Mouse (Mus musculus): ENCODE results near the gene Igsf3. TPM values are rescaled to one million over a fixed set of nuclear protein-coding genes. Genes with fewer than 3 reads are reported as not detected.

Igsf3 gene
- polyA plus RNA-seq, 2 experiments = 1.3 to 3.2 TPM

DNA sequence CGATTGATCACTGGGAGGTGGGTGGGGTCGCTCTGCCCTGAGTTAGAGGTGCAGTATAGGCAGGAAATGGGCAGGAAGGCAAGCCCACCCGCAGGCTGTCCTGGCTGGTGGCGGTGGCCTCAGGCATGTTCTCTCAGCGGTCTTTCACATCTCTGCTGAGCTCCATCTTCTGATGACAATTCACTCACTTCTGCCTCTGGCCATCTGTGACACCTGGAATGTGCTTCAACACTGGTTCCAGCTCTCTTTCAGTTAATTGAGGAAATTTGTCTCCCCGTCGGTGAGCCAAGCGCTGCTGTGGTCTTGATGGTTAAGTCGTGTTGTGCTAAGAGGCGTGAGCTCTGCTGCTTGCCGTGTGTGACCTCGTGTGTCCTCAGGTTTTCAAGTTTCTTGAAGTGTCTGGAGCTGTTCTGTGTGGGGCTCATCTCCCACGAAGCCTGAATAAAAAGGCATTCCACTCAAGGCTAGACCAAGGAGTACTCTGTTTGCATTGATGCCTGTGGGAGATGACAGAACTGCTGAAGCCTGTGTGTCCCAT is 19.9 kb downstream of the Igsf3 start:
- Histone ChIP-seq H3K27ac (no peak overlapping the region), H3K36me3 (replicated peaks; ENCODE audit: control insufficient read depth, insufficient read depth, low read depth) (no peaks in the 10 kb centered on the region), H3K4me3 (ENCODE audit: insufficient read depth in 1 of 2, low read depth in 2 of 2, low read length in 2 of 2) (no peak overlapping the region), H3K9me3 (ENCODE audit: control insufficient read depth, low read length) (no peaks in the 10 kb centered on the region), H3K4me2 (ENCODE audit: low read depth) (no peak overlapping the region), H3K4me1 (replicated peaks; ENCODE audit: control insufficient read depth in 2 of 2, insufficient read depth in 2 of 2, low read length in 1 of 2) (peaks cover 0 to 7% of the 10 kb centered on the region in 2 experiments; a peak in 1 of 4 replicates), H3K27me3 (ENCODE audit: control insufficient read depth, insufficient read depth, low read length) (no peaks in the 10 kb centered on the region), H3K9ac (replicated peaks) (no peak overlapping the region)
- DNase-seq (ENCODE audit: low read depth in 3 of 3, low spot score in 3 of 3) = no peak
- no peak for TF ChIP-seq EP300 (IDR thresholded peaks at IDR 0.05; ENCODE audit: low read depth)
- TF ChIP-seq CTCF (IDR thresholded peaks at IDR 0.05; ENCODE audit: low read depth) = no peak
- ATAC-seq (ENCODE audit: insufficient read depth) = no peak
- WGBS (ENCODE audit: insufficient replicate concordance) = 44% methylated on average over 13 of the region's 13 CpGs

DNA sequence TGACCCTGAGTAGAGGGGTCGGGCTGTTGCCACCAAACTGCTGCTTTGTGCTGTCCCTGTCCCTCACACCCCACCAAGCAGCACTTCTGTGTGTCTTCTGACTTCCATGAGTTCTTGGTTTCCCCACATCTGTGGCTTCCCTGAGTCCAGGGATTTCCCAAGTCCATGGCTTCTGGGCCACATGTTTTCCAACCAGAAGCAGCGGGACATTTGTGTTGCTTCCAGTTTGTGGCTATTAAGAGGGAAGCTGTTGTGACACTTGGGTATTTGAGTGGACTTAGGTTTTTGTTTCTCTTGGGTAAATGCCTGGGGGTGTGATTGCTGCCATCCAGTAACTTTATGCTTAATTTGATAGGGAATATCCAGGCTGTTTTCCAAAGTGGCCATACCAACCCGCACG is 20.5 kb downstream of the Igsf3 start:
- Histone ChIP-seq H3K27me3 (ENCODE audit: control insufficient read depth, insufficient read depth, low read length) (no peaks in the 10 kb centered on the region), H3K4me3 (ENCODE audit: insufficient read depth in 1 of 2, low read depth in 2 of 2, low read length in 2 of 2) (no peak overlapping the region), H3K9ac (replicated peaks) (no peak overlapping the region), H3K4me1 (replicated peaks; ENCODE audit: control insufficient read depth in 2 of 2, insufficient read depth in 2 of 2, low read length in 1 of 2) (peaks cover 0 to 7% of the 10 kb centered on the region in 2 experiments; a peak in 1 of 4 replicates), H3K36me3 (replicated peaks; ENCODE audit: control insufficient read depth, insufficient read depth, low read depth) (no peaks in the 10 kb centered on the region), H3K4me2 (ENCODE audit: low read depth) (no peak overlapping the region), H3K9me3 (ENCODE audit: control insufficient read depth, low read length) (no peaks in the 10 kb centered on the region), H3K27ac (no peak overlapping the region)
- ATAC-seq (ENCODE audit: insufficient read depth) = no peak
- 77% methylated on average over 4 of the region's 4 CpGs for WGBS (ENCODE audit: insufficient replicate concordance)
- TF ChIP-seq EP300 (IDR thresholded peaks at IDR 0.05; ENCODE audit: low read depth) (no peak), CTCF (IDR thresholded peaks at IDR 0.05; ENCODE audit: low read depth) (no peak)
- no peak for DNase-seq (ENCODE audit: low read depth in 3 of 3, low spot score in 3 of 3)

- no peaks in the 10 kb centered on the region for H3K9me3 ChIP-seq (ENCODE audit: control insufficient read depth, low read length)
- ATAC-seq (ENCODE audit: insufficient read depth) (no peak), DNase-seq (ENCODE audit: low read depth in 3 of 3, low spot score in 3 of 3) (no peak)
- H3K27me3 ChIP-seq (ENCODE audit: control insufficient read depth, insufficient read depth, low read length) = no peaks in the 10 kb centered on the region
- TF ChIP-seq CTCF (IDR thresholded peaks at IDR 0.05; ENCODE audit: low read depth) (no peak), EP300 (IDR thresholded peaks at IDR 0.05; ENCODE audit: low read depth) (no peak)
- peaks cover 0 to 7% of the 10 kb centered on the region in 2 experiments; a peak in 1 of 4 replicates for H3K4me1 ChIP-seq (replicated peaks; ENCODE audit: control insufficient read depth in 2 of 2, insufficient read depth in 2 of 2, low read length in 1 of 2)
- no peak overlapping the region for H3K4me3 ChIP-seq (ENCODE audit: insufficient read depth in 1 of 2, low read depth in 2 of 2, low read length in 2 of 2)
- H3K36me3 ChIP-seq (replicated peaks; ENCODE audit: control insufficient read depth, insufficient read depth, low read depth) = no peaks in the 10 kb centered on the region
- H3K27ac ChIP-seq = no peak overlapping the region
- no peak overlapping the region for H3K4me2 ChIP-seq (ENCODE audit: low read depth)
- 66% methylated on average over 12 of the region's 12 CpGs for WGBS (ENCODE audit: insufficient replicate concordance)
- no peak overlapping the region for H3K9ac ChIP-seq (replicated peaks)
Measured at GRCm38 (mm10) chr3:101398071-101398786, 21.3 kb downstream of the Igsf3 start.

DNA sequence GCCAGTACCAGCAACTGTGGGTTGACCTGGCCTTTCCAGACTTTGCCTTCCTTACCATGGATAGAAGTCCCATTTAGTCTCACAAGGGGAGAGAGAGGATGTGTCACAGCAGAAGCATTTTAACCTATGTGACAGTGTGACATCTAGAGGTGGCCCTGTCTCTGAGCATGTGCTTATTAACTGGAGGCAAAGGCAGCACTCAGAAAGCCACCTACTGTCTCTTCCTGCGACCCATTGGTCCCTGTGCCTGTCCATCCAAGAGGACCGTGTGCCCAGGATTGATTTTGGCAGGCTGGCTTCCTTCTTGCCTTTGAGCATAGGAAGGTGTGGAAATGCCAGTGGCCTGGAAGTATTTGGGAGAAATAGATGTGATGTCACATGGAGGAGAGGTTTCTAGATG is 22.0 kb downstream of the Igsf3 start:
- H3K4me2 ChIP-seq (ENCODE audit: low read depth) = no peak overlapping the region
- no peak for DNase-seq (ENCODE audit: low read depth in 3 of 3, low spot score in 3 of 3)
- H3K27ac ChIP-seq = no peak overlapping the region
- H3K4me3 ChIP-seq (ENCODE audit: insufficient read depth in 1 of 2, low read depth in 2 of 2, low read length in 2 of 2) = no peak overlapping the region
- no peaks in the 10 kb centered on the region for H3K36me3 ChIP-seq (replicated peaks; ENCODE audit: control insufficient read depth, insufficient read depth, low read depth)
- H3K9me3 ChIP-seq (ENCODE audit: control insufficient read depth, low read length) = no peaks in the 10 kb centered on the region
- no peak overlapping the region for H3K9ac ChIP-seq (replicated peaks)
- H3K27me3 ChIP-seq (ENCODE audit: control insufficient read depth, insufficient read depth, low read length) = no peaks in the 10 kb centered on the region
- ATAC-seq (ENCODE audit: insufficient read depth) = no peak
- H3K4me1 ChIP-seq (replicated peaks; ENCODE audit: control insufficient read depth in 2 of 2, insufficient read depth in 2 of 2, low read length in 1 of 2) = peaks cover 0 to 7% of the 10 kb centered on the region in 2 experiments; a peak in 1 of 4 replicates
- no peak for TF ChIP-seq EP300 (IDR thresholded peaks at IDR 0.05; ENCODE audit: low read depth)
- no peak for TF ChIP-seq CTCF (IDR thresholded peaks at IDR 0.05; ENCODE audit: low read depth)
- 56% methylated on average over 2 of the region's 2 CpGs for WGBS (ENCODE audit: insufficient replicate concordance)

GRCm38 (mm10) chr3:101401501-101401900 is 24.6 kb downstream of the Igsf3 start:
- 59% methylated on average over 5 of the region's 5 CpGs for WGBS (ENCODE audit: insufficient replicate concordance)
- no peaks in the 10 kb centered on the region for H3K27me3 ChIP-seq (ENCODE audit: control insufficient read depth, insufficient read depth, low read length)
- H3K4me3 ChIP-seq (ENCODE audit: insufficient read depth in 1 of 2, low read depth in 2 of 2, low read length in 2 of 2) = no peak overlapping the region
- TF ChIP-seq EP300 (IDR thresholded peaks at IDR 0.05; ENCODE audit: low read depth) = no peak
- no peak for TF ChIP-seq CTCF (IDR thresholded peaks at IDR 0.05; ENCODE audit: low read depth)
- no peak overlapping the region for H3K27ac ChIP-seq
- no peak overlapping the region for H3K9ac ChIP-seq (replicated peaks)
- H3K36me3 ChIP-seq (replicated peaks; ENCODE audit: control insufficient read depth, insufficient read depth, low read depth) = no peaks in the 10 kb centered on the region
- ATAC-seq (ENCODE audit: insufficient read depth) (no peak), DNase-seq (ENCODE audit: low read depth in 3 of 3, low spot score in 3 of 3) (no peak)
- no peaks in the 10 kb centered on the region for H3K9me3 ChIP-seq (ENCODE audit: control insufficient read depth, low read length)
- peaks cover 0 to 3% of the 10 kb centered on the region in 2 experiments; a peak in 1 of 4 replicates for H3K4me1 ChIP-seq (replicated peaks; ENCODE audit: control insufficient read depth in 2 of 2, insufficient read depth in 2 of 2, low read length in 1 of 2)
- H3K4me2 ChIP-seq (ENCODE audit: low read depth) = no peak overlapping the region

Data from liver, embryonic 14.5 days (tissue).